Mouse (Mus musculus) ovary, adult 18-20 months (tissue): ENCODE results near the gene Acss3.

ENCODE experiments used
- DNase-seq: peaks from one replicate; pipeline ENCODE4 v3.0.0; 2022; ENCODE audit warnings: low spot score, mixed read lengths

Acss3 gene

GRCm38 (mm10) chr10:107011142-107011541 lies 112.3 kb downstream of the Acss3 start:
- DNase-seq = no peak

- no peak for DNase-seq
Measured at GRCm38 (mm10) chr10:106998052-106998625, 125.3 kb downstream of the Acss3 start.

- no peak for DNase-seq
Measured at GRCm38 (mm10) chr10:106989478-106989877, 134.0 kb downstream of the Acss3 start.

DNA sequence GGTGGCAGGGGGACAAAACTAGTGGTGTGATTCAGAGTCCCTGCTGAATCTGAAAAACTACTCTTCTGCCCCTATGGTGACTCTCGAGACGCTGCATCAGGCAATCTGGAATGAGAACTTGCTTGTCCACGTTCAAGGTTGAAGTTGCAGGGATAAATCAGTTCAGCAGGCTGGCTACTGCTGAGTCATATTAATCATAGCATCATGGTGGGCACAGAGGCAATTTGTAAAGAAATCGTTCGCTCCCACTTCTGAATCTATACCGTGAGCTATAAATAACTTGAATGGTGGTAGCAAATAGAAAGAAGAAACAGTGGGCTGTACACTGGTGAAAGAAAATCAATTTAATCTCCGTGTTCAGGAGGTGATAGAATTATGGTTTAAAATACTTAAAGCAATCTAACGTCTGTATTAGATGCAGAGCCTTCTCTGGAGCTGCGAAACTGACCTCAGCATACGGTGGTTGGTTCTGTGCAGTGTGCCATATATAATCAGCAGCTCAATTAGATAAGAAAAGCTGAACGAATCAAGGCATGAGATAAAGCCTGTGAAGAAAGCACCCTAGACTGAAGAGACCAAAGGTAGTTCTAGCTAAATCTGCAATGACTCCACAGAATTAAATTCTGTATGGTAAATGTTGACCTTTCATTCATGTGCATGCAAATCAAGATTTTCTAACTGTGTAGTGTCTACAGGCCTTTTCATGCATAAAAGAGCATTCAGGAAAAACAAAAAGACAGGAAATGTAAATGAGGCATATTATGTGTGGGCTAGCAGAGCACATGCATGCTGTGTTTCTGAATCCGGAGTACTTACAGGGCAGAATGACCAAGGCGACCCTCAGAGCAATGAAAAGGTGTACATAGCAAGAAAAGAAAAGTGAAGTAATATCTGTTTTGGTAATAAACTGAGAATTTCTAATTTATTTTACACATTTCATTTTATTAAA lies 148.0 kb downstream of the Acss3 start:
- DNase-seq = no peak

DNA sequence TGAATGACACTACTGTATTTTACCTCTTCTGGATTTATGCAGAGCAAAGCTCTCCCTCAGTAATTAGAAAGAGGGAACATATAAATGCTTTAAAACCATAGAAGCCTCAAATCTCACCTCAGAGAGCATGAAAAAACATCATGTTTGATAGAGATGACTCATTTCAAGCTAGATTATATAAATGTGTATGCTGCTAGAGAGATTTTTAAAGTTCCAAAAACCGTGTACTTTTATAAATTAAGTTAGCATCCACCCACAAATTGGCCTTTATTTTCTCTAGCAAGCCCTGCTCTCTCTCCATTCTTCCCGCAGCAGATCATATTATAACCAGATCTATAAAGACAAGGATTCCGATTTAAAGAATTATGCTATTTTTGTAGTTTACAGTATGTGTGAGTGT lies 164.4 kb downstream of the Acss3 start:
- no peak for DNase-seq

DNA sequence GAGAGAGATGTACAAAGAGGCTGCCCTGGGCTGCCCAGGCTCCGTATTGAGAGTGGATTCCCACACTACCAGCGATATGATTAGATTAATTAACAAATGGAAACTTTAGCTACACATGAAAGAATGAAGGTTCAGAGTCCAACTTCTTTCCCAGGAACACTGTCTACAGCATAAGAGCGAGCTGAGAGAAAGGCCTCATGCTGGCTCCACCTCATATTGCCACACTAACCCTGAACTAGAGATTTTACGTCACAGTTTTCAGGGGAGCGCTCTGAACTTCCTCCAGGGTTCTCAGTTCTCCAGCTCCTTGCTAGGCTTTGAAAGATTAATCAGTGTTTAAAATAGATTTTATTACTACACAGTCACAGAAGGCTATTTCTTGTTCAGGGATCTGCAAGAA lies 182.1 kb downstream of the Acss3 start:
- DNase-seq = no peak

DNA sequence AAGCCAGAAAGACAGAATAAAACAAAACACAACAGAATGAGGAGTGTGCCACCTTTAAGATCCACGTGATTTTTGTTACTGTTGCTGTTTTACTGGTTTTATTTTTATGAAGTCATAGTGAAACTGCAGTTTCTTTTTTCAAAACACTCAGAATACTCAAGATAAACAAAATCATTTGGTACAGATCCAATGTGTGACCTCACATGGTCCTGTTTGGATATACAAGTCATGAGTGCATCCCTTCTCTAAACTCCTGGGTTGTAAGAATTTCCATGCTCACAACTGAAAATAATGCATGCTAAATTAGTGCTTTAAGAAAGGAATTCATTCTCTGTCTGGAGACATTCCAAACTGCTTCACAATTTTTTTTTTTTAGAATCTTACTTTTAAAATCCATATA lies 184.0 kb downstream of the Acss3 start:
- no peak for DNase-seq

DNA sequence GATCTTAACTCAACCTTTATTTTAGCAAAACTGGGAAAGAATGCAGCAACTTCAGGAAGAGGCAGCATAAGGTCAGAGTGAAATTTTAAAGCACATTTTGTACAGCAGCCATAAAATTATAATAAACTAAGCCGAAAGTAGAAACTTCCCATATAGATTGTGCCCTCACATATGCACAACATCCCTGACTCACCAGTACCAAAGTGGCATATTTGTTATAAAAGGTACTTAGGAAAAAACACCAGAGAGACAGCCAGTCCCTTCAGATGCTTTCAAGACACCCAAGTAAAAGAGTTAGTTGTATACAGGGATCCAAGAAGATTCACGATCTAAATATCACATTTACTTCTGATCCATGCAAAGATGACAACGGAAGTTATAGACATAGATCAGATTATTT lies 184.6 kb downstream of the Acss3 start:
- no peak for DNase-seq

- no peak for DNase-seq
Measured at GRCm38 (mm10) chr10:106936996-106937395, 186.5 kb downstream of the Acss3 start.

- DNase-seq = no peak
Measured at GRCm38 (mm10) chr10:106932571-106933073, 190.8 kb downstream of the Acss3 start.

GRCm38 (mm10) chr10:106928576-106929332 lies 194.7 kb downstream of the Acss3 start:
- DNase-seq = no peak

GRCm38 (mm10) chr10:106924798-106925197 lies 198.7 kb downstream of the Acss3 start:
- DNase-seq = no peak

GRCm38 (mm10) chr10:106924334-106924733 lies 199.1 kb downstream of the Acss3 start:
- no peak for DNase-seq

DNA sequence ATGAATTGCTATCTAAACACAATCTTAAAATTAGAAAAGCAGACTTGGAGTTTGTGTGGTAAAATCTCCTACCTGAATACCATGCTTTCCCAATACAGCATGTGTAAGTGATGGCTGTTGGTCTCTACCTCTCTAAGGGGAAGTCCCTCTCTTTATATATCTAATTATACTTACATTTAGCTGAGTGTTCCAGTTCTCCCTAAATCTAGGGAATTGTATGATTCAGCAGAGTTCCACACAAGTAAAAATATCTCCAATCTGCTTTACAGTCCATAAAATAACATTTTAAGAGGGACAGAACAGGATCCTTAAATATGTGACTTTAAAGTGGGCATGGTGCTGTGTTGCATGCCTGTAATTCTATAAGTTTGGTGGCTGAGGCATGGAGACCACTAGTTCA lies 208.6 kb downstream of the Acss3 start:
- DNase-seq = no peak

DNA sequence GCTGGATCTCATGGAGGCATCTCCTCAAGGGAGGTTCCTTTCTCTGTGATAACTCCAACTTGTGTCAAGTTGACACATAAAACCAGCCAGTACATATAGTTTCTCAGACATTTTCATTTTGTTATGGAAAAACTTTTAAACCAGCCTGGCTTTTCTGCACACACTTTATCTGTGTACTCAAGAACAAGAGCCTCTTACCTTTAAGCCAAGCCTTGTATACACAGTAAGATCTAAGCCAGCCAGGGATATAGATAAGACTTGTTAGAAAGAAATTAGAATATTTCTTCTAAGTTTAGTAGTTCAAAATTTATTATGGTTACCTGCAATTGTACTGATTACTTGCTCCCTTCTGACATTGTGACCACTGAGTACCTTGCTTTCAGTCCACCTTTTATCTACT lies 209.2 kb downstream of the Acss3 start:
- DNase-seq = no peak

DNA sequence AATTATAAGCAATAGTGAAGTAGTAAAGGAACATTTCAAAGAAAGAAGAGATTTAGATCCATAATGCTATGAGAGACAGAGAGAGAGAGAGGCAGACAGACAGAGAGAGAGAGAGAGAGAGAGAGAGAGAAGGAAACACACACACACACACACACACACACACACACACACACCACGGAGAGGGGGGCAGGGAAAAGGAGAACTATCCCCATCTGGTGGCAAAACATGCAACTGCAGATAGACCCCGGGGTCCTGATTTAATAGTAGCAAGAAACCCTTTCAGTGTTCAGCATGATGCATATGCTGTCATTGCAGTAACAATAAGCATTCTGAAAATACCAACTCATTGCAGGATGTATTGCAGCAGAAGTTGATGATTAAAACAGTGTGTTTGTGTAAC lies 210.4 kb downstream of the Acss3 start:
- no peak for DNase-seq

- no peak for DNase-seq
Measured at GRCm38 (mm10) chr10:106910108-106910507, 213.4 kb downstream of the Acss3 start.

DNA sequence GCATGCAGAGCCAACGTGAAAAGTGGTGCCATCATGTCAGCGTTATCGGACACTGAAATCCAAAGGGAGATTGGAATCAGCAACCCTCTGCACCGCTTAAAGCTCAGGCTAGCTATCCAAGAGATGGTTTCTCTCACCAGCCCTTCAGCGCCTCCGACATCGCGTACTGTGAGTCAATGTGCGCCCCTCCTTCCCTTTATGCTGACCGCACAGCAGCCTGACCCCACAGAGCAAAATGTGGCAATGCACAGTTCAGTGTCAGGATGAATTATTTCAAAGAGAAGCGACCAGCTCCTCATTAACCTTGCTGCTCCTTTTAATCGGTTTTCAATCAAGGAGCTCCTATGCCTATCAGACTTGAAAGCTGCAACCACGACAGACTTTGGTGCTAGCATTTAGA lies 227.1 kb downstream of the Acss3 start:
- no peak for DNase-seq
